Mouse (Mus musculus) midbrain, embryonic 11.5 days (tissue): ENCODE results near the gene Ehd1. TPM values are rescaled to one million over a fixed set of nuclear protein-coding genes. Genes with fewer than 3 reads are reported as not detected.

ENCODE experiments used
- ATAC-seq: fragments of 200-750 bp; cut with Nextera tagmentation; 2 replicates; pipeline ENCODE4 v1.8.0; 2017; ENCODE audit warnings: moderate TSS enrichment, moderate library complexity; ENCODE audit not compliant: low FRiP score
- DNase-seq: peaks from one replicate; pipeline ENCODE4 v3.0.0; 2015; ENCODE audit warnings: low spot score; ENCODE audit errors: missing footprints
- H3K27ac ChIP-seq: fragments of 300-500 bp; sonication (generic); 2 replicates; pipeline ENCODE4 v1.5.1; 2014; ENCODE audit warnings: low read depth, low read length
- H3K27me3 ChIP-seq: fragments of 300-500 bp; sonication (generic); 2 replicates; pipeline ENCODE4 v1.6.1; 2014; ENCODE audit warnings: mild to moderate bottlenecking, low read length, moderate library complexity, mixed read lengths; ENCODE audit not compliant: control insufficient read depth, insufficient read depth
- H3K36me3 ChIP-seq: fragments of 300-500 bp; sonication (generic); 2 replicates; pipeline ENCODE4 v1.6.1; 2014; ENCODE audit warnings: mild to moderate bottlenecking, low read length, moderate library complexity, mixed read lengths; ENCODE audit not compliant: control insufficient read depth, insufficient read depth
- H3K4me1 ChIP-seq: fragments of 300-500 bp; sonication (generic); 2 replicates; pipeline ENCODE4 v1.6.1; 2014; ENCODE audit warnings: low read length; ENCODE audit not compliant: control insufficient read depth, insufficient read depth
- H3K4me2 ChIP-seq: fragments of 300-500 bp; sonication (generic); 2 replicates; pipeline ENCODE4 v1.6.1; 2014; ENCODE audit warnings: mild to moderate bottlenecking, moderate library complexity
- H3K4me3 ChIP-seq: fragments of 300-500 bp; sonication (generic); 2 replicates; pipeline ENCODE4 v1.5.1; 2014; ENCODE audit warnings: low read depth, low read length
- H3K9ac ChIP-seq: fragments of 300-500 bp; sonication (generic); 2 replicates; pipeline ENCODE4 v1.6.1; 2014; ENCODE audit warnings: low read length
- H3K9me3 ChIP-seq: fragments of 300-500 bp; sonication (generic); 2 replicates; pipeline ENCODE4 v1.6.1; 2016; ENCODE audit warnings: low read length; ENCODE audit not compliant: control insufficient read depth
- WGBS: fragments of 180-500 bp; shearing (Covaris S2); extraction: QIAGEN DNeasy Blood & Tissue Kit; methylation state at CpG from one replicate; pipeline ENCODE4 v1.1.7; 2014; 5-methylcytosine and 5-hydroxymethylcytosine counted together
- polyA plus RNA-seq: library from polyadenylated mRNA; unstranded; fragments of >200 nt; fragmentation: Nextera tagmentation; extraction: Ambion mirVana; gene quantifications from 2 replicates; pipeline ENCODE4 v1.2.1, GENCODE M21; 2014

The Ehd1 gene
- polyA plus RNA-seq, 1 experiment from 2014 or later: 68.2 TPM

DNA sequence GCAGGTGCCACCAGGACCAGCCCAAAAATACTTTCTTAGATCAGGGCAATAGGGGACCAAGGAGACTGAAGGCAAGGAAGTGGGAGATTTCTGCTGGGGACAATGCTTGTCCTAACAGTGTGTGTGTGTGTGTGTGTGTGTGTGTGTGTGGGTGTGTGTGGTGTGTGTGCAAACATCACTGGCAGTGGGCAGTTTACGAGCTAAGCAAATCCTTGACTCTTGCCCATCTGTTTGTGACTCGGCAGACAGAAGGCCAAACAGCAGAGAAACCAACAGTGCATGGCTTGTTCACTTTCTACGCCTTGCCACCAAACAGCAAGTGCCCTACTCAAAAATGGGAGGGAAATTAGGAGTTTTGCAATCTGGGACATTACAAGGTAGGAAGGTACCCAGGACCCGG is 2.9 kb upstream of the Ehd1 start:
- Histone ChIP-seq H3K27ac (no peak overlapping the region), H3K9ac (no peak overlapping the region), H3K36me3 (no peaks in the 10 kb centered on the region), H3K4me2 (no peak overlapping the region), H3K4me3 (no peak overlapping the region), H3K27me3 (no peaks in the 10 kb centered on the region), H3K9me3 (no peaks in the 10 kb centered on the region), H3K4me1 (peaks cover 17% of the 10 kb centered on the region)
- DNase-seq (no peak), ATAC-seq (no peak)
- WGBS: 82% methylated on average over 4 of the region's 4 CpGs

DNA sequence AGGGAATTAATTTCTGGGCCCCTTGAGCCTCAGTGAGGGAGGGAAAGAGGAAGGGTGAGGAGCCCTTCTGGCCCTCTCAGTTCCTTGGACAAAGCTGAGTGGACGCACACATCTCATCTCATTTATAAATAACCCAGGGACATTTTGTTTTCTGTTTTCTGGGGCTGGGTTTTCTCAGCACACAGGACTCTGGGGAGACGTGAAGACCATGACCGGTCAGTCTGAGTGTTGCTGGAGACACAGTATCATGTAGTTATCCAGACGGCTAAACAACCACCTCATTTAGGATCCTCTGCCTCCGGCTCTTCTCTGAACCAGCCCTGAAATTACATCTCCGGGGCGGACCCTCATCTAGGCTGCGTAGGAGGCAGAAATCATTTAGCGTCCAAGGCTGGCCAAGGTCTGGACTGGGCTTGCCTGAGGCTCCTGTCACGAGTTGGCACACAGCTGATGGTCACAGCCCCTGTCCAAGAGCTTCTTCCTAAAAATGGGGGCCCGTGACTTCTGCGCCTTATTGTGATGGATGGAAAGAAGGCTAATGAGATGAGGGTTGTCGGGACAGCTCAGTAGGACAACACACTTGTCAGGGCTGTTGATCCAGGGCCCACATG is 2.4 kb upstream of the Ehd1 start:
- DNase-seq: no peak
- 93% methylated on average over 13 of the region's 13 CpGs for WGBS
- no peaks in the 10 kb centered on the region for H3K9me3 ChIP-seq
- ATAC-seq: no peak
- peaks cover 22% of the 10 kb centered on the region for H3K4me1 ChIP-seq
- no peak overlapping the region for H3K4me3 ChIP-seq
- no peak overlapping the region for H3K4me2 ChIP-seq
- H3K27me3 ChIP-seq: no peaks in the 10 kb centered on the region
- H3K9ac ChIP-seq: no peak overlapping the region
- no peak overlapping the region for H3K27ac ChIP-seq
- H3K36me3 ChIP-seq: no peaks in the 10 kb centered on the region

- Histone ChIP-seq H3K36me3 (no peaks in the 10 kb centered on the region; the same call in 1 of the 2 replicates), H3K4me3 (peak overlapping the region; percentile 81), H3K27me3 (no peaks in the 10 kb centered on the region), H3K9ac (peak overlapping the region; percentile 77), H3K4me1 (peaks cover 24% of the 10 kb centered on the region), H3K27ac (peak overlapping the region; percentile 51; the same call in 1 of the 2 replicates), H3K9me3 (no peaks in the 10 kb centered on the region), H3K4me2 (peak overlapping the region; percentile 95)
- no peak for DNase-seq
- ATAC-seq: no peak
- WGBS: 8% methylated on average over 15 of the region's 15 CpGs
These were observed 660 bp upstream of the Ehd1 start for GRCm38 (mm10) chr19:6275740-6276389.

GRCm38 (mm10) chr19:6277661-6278438 is 1.3 kb downstream of the Ehd1 start:
- Histone ChIP-seq H3K36me3 (peaks cover 6% of the 10 kb centered on the region), H3K4me1 (peaks cover 24% of the 10 kb centered on the region), H3K27ac (no peak overlapping the region), H3K4me2 (peak overlapping the region; percentile 95), H3K4me3 (peak overlapping the region; percentile 81), H3K9me3 (no peaks in the 10 kb centered on the region), H3K9ac (peak overlapping the region; percentile 83), H3K27me3 (no peaks in the 10 kb centered on the region)
- DNase-seq (peak; percentile 90), ATAC-seq (no peak)
- 4% methylated on average over 10 of the region's 10 CpGs for WGBS

DNA sequence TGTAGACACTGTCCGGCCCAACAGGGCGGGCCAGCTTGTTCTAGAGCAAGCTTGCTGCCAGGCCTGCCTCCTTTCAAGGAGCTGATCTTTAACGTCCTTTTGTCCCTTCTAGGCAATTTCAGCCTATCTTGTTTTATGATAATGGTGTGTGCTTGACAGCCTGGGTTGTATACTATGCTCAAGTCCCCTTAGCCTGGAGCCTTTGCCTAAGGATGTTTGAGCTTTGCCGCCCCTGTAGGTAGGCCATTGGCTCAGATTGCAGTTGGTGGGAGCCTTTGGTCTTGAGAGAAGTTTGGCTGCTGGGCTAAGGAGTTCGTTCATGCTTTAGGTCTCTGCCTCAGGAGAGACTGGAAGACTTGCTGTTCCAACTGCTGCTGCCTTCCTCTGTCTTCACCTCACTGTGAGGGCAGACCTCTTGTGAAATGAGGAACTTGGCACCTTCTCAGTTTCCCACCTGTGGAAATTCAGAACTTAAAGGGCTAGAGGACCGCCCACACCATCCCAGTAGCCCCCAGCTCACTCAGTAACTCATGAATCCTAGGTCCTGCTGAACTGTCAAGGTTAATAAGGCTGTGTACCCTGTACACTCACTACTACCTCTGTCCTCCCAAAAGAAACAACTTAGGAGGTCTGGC is 2.0 kb downstream of the Ehd1 start:
- no peaks in the 10 kb centered on the region for H3K9me3 ChIP-seq
- no peak overlapping the region for H3K27ac ChIP-seq
- H3K27me3 ChIP-seq: no peaks in the 10 kb centered on the region
- ATAC-seq (no peak), DNase-seq (no peak)
- H3K4me3 ChIP-seq: peak overlapping the region; percentile 81
- H3K4me1 ChIP-seq: peaks cover 24% of the 10 kb centered on the region
- H3K9ac ChIP-seq: peak overlapping the region; percentile 83
- H3K36me3 ChIP-seq: peaks cover 10% of the 10 kb centered on the region
- H3K4me2 ChIP-seq: peak overlapping the region; percentile 95
- 47% methylated on average over 6 of the region's 6 CpGs for WGBS

- no peak overlapping the region for H3K4me3 ChIP-seq
- H3K4me1 ChIP-seq: peaks cover 24% of the 10 kb centered on the region
- ATAC-seq (no peak), DNase-seq (no peak)
- H3K9me3 ChIP-seq: no peaks in the 10 kb centered on the region
- 92% methylated on average over 6 of the region's 6 CpGs for WGBS
- peak overlapping the region; percentile 83 for H3K9ac ChIP-seq
- no peaks in the 10 kb centered on the region for H3K27me3 ChIP-seq
- H3K27ac ChIP-seq: no peak overlapping the region
- peaks cover 10% of the 10 kb centered on the region for H3K36me3 ChIP-seq
- peak overlapping the region; percentile 19; the same call in 1 of the 2 replicates for H3K4me2 ChIP-seq
These were observed 3.1 kb downstream of the Ehd1 start for GRCm38 (mm10) chr19:6279481-6280144.

GRCm38 (mm10) chr19:6280554-6280953 is 4.0 kb downstream of the Ehd1 start:
- DNase-seq (no peak), ATAC-seq (no peak)
- Histone ChIP-seq H3K4me3 (no peak overlapping the region), H3K27me3 (no peaks in the 10 kb centered on the region), H3K4me1 (peaks cover 23% of the 10 kb centered on the region), H3K9ac (no peak overlapping the region), H3K27ac (no peak overlapping the region), H3K4me2 (no peak overlapping the region; the same call in 1 of the 2 replicates), H3K9me3 (no peaks in the 10 kb centered on the region), H3K36me3 (peaks cover 15% of the 10 kb centered on the region)
- WGBS: 91% methylated on average over 7 of the region's 7 CpGs

DNA sequence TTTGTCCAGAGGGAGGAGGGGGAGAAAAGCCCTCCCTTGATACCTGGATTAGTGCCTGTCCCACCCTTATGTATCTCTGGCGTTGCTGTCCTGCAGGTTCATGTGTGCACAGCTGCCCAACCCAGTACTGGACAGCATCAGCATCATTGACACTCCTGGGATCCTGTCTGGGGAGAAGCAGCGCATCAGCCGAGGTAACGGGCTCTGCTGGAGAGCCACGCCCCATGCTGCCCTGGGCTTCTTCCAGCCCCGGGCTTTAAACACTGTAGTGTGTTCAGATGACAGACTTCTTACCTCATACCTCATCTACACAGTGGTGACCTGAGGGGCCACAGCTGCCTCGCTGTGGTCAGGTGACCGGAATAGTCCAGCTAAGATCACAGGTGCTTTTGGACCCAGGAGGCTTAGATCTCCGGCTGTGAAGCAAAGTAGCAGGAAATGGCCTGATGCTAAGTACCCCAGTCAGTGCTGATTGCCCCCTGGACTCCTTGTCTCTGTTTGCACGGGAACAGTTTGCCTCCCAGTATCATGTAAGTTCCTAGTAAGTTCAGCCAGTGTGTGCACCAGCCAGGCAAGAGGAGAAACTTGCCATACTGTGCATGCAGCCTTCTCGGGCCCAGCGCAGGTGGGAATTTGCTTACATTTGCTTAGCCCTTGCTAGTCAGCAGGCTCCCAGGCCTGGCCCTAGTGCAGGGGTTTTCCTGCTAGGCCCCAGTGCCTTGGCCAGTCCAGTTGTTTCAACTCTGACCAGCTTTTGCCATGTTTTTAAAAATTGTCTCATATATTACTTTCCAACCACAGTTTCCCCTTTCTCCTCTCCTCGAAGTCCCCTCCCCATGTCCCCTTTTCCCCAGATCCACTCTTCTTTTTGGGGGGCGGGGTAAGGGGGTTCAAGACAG is 4.8 kb downstream of the Ehd1 start:
- Histone ChIP-seq H3K27me3 (no peaks in the 10 kb centered on the region), H3K36me3 (peaks cover 17% of the 10 kb centered on the region), H3K4me3 (no peak overlapping the region), H3K4me2 (no peak overlapping the region), H3K9me3 (no peaks in the 10 kb centered on the region), H3K27ac (no peak overlapping the region), H3K4me1 (peaks cover 18% of the 10 kb centered on the region), H3K9ac (no peak overlapping the region)
- 90% methylated on average over 14 of the region's 14 CpGs for WGBS
- no peak for ATAC-seq
- no peak for DNase-seq
